Mouse (Mus musculus) mouse trophoblast stem cell (cell line): ENCODE measurements around the gene Cln5.

ENCODE experiments used
- in situ Hi-C, 2 experiments: fragments of 300-500 bp; cut with MseI, MboI; formaldehyde crosslinking; loops; 2 replicates in 1 of 2; 3 replicates in 1 of 2; pipeline ENCODE4 v1.15.1; 2025

The Cln5 gene

DNA sequence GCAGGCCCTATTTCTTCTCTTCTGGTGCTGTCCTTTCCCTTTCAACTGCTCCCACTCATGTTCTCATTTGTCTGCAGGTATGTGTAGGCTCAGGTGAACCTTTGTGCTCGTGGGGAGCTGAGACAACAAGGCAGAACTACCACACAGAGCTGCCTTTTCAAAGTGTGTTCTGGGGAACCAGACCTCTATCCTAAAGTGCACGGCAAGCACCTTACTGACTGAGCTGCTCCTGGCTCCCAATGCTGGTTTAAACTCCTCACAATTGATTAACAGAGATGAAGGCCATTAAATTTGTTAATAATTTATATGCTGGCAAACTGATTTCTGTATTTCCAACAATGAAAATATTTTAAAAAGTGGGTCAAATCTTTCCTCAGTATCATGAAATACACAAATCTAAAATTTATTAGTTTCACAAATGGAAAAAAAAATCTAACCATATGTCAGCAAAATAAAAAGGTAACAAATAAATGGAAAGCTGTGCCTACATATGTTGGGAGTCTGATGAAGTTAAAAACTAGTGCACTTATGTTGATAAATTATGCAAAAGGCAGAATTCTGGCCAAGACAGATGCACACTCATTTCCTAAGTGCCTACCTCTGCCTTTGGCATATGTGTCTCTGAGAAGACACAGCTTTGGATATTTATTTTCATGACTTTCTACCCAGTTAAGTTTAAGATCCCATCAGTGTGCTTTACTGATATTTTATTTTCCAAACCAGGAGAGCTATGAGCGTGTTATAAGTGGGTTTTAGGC, 42.8 kb downstream of the Cln5 start:
- in situ Hi-C loops: no loop called here

- in situ Hi-C loops: no loop called here
Measured at GRCm38 (mm10) chr14:103114994-103115670, 45.1 kb downstream of the Cln5 start.

DNA sequence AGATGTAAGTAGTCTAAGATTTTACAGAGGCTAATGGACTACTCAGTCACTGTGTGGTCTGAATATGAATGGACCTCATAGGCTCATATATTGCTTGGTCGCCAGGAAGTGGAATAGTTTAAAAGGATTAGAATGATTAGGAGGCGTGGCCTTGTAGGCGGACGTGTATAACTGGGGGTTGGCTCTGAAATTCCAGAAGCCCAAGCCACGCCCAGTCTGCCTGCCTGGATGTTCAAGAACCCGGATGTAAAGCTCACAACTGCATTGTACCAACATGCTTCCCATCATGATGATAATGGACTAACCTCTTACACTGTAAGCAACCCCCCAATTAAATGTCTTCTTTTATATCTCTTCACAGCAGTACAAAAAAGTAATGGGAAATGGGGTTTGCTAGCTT, 55.7 kb downstream of the Cln5 start:
- in situ Hi-C loops: no loop called here
